Mouse (Mus musculus): ENCODE data around the gene Metap2. TPM values are rescaled to one million over a fixed set of nuclear protein-coding genes. Genes with fewer than 3 reads are reported as not detected.

Gene Metap2
- 120 to 140 TPM (median 133 TPM) in 3 replicates for total RNA-seq (2017)

DNA sequence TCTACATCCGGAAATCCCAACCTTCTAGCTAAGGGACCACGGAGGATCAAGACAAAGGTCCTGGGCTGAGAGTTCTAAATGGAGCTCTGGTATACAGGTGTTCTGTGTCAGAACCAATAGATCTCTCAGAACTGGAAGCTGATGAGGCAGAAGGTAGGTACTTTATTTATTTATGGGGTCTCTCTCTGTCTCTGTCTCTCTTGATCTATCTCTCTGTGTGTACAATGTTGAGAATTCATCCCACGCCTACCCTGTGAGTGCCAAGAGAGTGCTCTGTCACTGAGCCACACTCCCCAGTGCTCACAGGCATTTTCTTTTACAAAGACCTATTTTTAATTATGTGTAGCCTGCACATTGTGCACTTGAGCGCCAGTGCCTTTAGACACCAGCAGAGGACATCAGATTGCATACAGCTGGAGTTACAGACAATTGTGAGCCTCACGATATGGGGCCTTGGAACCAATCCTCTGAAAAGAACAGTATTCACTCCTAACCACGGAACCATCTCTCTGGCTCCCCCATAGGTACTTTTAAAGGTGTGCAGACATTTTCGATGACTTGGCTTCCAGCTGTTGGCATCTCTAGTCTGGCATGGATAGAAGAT is at the start of gene Metap2:
Metap2 (minus strand) TSS at position 51 of the 604 bp plus-strand sequence.
- ATAC-seq (replicated peaks; ENCODE audit: insufficient number of reproducible peaks, low FRiP score, low TSS enrichment, poor library complexity, severe bottlenecking), result no peak

DNA sequence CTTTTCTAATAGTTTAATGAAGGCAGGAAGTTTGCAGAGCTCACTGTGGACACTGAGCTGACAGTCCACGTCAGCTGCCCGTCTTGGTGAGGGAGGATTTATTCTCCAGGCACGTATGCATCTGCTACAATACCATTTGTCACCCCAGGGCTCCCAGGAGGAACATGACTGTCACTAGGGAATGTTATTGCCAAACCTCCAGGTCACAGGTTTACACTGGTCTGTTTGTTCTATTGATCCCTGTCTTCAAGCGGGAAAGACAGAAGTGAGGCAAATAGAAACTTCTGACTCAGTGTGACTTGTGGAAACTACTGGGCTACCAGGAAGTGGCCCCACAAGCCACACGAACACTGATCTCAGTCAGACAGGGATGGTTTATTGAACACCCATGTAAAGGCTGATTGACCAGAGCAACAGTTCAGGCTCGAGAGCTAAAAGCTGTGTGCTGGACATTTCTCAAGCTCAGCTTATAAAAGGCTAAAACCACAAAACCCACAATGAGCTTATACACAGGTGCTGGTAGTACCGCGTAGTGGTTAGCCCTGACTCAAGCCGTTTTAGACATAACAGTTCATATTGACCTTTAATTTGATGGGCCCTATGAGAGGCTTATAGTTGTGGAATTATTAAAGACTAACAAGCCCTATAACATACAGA is 49.1 kb upstream of the Metap2 start:
- no peak for ATAC-seq (replicated peaks; ENCODE audit: insufficient number of reproducible peaks, low FRiP score, low TSS enrichment, poor library complexity, severe bottlenecking)

DNA sequence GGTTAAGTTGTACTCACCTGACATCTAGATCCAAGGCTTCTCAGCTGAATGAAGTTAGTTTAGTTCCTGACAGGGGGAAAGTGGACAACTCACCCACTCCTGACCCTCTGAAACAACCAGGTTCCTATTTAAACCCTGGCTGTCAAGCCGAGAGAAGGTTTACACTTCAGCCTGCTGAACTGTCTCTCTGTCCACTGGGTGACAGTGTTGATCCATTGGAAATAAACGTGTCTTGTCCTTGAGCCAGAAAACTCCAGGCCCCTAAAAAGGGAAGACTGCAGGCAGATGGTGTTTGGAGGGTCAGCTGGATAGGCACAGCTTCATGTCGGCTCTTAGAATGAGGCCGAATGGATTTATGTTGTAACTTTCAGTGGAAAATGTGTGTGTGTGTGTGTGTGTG is 48.5 kb upstream of the Metap2 start:
- ATAC-seq (replicated peaks; ENCODE audit: insufficient number of reproducible peaks, low FRiP score, low TSS enrichment, poor library complexity, severe bottlenecking), result no peak

DNA sequence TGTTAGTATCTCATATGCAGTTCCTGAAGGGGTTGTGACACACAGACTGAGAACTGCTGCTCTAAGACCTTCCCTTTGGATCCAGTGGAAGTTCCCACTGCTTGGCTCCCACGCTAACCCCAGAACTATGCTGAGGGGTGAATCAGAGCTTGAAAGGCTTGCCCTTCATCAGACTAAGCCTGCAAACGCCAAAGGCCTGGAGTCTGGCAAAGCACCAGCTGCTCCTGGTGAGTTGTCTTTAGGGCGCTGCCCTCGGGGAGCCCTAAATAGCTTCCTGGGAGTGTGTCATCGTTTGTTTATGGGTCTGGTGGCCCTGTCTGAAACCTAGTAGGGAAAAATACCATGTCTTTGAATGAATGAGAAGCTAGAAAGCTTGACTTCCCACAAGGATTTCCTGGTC is 47.3 kb upstream of the Metap2 start:
- no peak for ATAC-seq (replicated peaks; ENCODE audit: insufficient number of reproducible peaks, low FRiP score, low TSS enrichment, poor library complexity, severe bottlenecking)

DNA sequence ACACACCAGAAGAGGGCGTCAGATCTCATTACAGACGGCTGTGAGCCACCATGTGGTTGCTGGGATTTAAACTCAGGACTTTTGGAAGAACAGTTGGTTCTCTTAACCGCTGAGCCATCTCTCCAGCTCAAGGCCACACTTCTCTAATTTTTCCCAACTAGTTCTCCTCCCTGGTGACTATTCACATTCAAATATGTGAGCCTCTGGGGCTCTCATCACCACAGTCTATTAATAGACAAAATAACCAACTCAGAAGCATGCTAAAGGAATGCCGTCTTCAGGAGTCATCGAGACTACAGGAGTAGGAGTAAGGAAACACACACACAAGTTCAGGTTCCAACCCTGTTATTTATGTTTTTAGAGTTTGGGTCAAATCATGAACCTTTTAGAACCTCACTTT is 43.4 kb upstream of the Metap2 start:
- ATAC-seq (replicated peaks; ENCODE audit: insufficient number of reproducible peaks, low FRiP score, low TSS enrichment, poor library complexity, severe bottlenecking), result no peak

DNA sequence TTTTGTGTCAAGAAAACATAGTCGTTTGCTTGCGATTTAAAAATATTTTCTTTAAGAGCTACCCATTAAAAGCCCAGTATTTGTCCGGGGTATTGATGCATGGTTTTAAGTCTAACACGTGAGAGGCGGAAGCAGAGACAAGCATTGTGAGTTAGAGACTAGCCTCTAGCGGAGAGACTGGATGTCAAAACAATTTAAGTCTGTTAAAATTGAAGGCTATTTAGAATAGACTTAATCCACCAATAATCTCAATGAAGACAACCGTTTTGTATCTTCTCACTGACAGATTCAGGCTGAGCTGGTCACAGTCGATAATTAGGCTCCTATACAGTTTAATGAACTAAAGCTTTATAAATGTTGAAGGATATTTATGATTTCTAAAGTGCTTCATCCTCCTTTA is 42.8 kb upstream of the Metap2 start:
- no peak for ATAC-seq (replicated peaks; ENCODE audit: insufficient number of reproducible peaks, low FRiP score, low TSS enrichment, poor library complexity, severe bottlenecking)

DNA sequence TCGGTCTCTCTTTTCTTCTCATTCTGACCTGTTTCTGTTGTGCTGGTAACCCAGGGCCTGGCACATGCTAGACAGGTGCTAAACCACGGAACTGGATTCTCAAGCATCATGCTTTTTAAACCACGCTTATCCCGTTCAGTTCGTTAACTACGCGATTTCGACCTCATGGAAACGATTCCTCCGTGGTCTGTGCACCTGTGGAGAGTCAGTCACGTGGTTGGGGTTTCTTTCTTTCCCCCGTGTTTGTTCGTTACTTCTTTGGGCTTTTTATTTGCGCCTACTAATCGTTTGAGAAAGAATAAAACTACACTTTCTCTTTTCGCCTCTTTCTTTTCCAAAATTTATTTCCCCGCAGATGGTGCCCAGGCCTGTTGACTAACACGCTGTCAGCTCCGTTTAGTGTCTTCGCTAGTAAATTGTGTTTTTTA is 42.0 kb upstream of the Metap2 start:
- no peak for ATAC-seq (replicated peaks; ENCODE audit: insufficient number of reproducible peaks, low FRiP score, low TSS enrichment, poor library complexity, severe bottlenecking)

DNA sequence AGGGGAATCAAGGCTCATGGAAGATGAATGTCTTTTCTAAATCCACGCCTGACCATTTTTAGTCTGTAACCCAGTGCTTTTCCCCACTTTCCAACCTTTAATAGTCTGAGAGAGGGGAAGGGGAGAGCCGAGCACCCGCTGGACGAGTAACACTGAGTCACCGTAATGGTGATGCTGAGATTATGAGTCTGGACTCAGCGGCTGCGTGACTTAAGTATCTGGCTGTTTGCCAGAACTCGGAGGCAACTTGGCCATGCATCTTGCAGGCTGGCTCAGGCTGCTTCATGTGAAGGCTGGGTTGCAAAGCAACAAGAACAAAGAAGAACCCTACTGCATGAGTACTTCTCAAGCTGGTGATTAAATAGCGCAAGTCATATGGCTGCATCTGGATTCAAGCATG is 37.1 kb upstream of the Metap2 start:
- ATAC-seq (replicated peaks; ENCODE audit: insufficient number of reproducible peaks, low FRiP score, low TSS enrichment, poor library complexity, severe bottlenecking), result no peak

DNA sequence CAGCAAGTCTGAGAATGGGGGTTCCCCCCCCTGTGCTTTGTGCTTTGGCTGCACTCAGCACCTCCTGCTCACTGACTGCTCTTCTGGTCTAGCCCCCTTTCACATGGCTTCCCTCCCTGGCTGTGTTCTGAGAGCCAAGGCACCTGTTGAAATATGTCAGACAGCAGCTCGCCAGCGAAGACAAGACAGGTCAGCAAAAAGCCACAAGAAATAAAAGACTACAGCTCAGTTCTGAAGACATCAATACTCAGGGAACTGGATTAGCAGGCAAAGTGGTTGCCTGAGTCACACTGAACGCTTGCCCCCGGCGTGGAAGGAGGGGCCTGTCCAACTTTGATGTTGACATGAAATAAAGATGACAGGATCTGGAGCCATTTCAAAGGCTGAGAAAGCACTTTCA is 36.0 kb upstream of the Metap2 start:
- ATAC-seq (replicated peaks; ENCODE audit: insufficient number of reproducible peaks, low FRiP score, low TSS enrichment, poor library complexity, severe bottlenecking), result no peak

DNA sequence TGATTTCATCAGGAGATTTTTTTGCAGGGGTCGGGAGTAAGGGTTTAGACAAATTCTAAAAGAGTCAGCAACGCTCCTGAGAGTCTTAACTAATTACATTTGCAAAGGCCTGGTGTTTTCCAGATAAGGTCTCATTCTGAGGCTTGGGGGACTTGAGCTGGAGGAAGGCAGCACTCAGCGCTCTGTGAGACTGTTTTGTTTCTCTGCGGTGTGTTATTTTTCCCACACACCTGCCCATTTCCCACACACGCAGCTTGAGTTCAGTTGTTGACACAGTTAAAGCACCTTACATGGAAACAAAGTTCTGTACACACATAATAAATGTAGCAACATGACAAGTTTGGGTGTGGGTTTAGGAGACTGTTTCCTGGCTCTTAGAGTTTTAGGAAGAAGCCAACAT is 35.1 kb upstream of the Metap2 start:
- no peak for ATAC-seq (replicated peaks; ENCODE audit: insufficient number of reproducible peaks, low FRiP score, low TSS enrichment, poor library complexity, severe bottlenecking)

DNA sequence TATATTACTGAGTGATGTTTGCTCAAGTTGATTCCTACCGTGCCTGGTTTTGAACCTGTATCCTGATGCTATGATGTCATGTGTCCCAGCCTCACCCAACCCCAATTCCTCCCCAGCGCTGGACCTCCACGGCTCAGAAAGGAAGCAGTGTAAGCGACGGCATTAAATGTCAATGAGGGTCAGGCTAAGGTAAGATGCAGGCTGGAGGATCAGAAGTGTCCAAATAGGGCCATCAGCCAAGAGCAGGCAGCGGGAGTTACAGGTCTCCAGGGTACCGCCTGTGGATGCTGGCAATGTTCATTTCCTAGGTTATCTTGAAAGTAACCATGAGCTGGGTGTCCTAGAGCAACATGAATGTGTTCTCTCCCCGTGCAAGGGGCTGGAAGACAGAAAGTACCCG is 34.5 kb upstream of the Metap2 start:
- ATAC-seq (replicated peaks; ENCODE audit: insufficient number of reproducible peaks, low FRiP score, low TSS enrichment, poor library complexity, severe bottlenecking), result no peak

DNA sequence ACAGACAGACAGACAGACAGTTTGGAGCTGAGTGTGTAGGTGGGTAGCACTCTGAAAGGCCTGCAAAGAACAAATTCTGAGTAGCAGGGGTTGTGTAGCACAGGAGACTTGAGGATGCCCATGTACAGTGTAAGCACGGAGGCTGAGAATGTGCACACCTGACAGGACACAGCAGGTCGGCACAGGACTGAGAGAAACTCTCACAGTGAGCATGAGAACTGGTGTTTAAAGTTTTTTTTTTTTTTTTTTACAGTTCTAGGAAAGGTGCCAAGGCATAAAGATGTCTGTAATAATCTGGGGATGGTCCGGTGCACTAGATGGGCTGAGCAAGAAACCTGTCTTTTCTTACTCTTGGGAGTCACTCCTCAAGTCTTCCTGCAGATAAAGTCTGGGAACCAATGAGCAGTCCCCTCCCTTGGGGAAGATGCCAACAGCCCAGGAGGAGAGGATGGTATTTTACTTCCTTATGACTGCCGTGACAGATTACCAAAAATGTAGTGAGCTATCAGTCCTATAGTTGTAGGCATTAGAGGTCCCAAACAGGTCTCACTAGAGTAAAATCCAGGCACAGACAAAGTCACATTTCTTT is 33.4 kb upstream of the Metap2 start:
- ATAC-seq (replicated peaks; ENCODE audit: insufficient number of reproducible peaks, low FRiP score, low TSS enrichment, poor library complexity, severe bottlenecking), result no peak

DNA sequence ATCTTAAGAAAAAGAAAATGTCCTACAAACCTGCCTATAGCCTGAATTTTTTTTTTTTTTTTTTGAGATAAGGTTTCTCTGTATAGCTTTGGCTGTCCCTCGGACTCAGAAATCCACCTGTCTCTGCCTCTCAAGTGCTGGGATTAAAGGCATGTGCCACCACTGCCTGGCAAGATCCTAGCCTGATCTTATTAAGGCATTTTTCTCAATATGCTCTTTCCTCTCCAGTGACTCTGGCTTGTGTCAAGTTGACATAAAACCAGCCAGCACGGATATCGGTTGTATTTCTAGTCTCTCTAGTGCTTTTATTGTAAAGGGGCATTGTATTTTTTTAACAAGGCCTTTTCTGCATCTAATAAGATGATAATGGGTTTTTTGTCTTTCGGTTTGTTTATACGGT is 27.8 kb upstream of the Metap2 start:
- no peak for ATAC-seq (replicated peaks; ENCODE audit: insufficient number of reproducible peaks, low FRiP score, low TSS enrichment, poor library complexity, severe bottlenecking)

DNA sequence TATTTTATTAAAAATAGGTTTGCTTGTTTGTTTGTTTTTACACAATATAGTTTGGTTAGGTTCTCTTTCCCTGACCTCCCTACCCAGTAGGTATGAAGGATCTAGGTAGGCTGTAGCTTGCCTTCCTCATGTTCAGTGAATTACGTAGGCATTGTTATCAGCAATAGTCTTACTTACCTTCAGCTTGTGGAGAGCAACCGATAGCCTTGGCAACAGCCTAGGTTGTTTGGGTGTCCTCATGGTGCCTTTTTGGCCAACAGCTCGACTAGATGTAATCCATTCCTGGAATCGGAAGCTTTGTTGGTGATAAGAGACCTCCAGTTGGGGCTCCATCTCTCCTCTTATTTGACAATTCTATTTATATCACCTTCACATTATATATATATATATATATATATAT is 24.3 kb upstream of the Metap2 start:
- no peak for ATAC-seq (replicated peaks; ENCODE audit: insufficient number of reproducible peaks, low FRiP score, low TSS enrichment, poor library complexity, severe bottlenecking)

DNA sequence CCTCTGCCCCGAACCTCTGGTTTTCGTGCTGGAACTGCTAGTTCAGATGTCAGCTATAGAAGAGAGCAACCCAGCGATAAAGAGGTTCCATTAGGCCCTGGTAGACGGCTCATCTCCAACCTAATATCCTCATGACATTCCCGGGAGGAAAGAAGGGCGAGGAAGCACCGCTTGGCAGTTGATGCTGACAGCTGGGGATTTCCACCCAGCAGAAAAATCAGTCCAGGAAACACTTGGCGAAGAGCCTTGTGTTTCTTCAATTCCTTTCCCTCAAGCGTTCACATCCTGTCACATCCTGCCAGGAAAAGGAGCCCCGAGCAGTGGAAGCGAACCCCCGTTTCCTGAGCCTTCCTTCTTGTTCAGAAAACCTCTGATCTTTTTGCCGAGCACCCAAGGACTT is 22.3 kb upstream of the Metap2 start:
- ATAC-seq (replicated peaks; ENCODE audit: insufficient number of reproducible peaks, low FRiP score, low TSS enrichment, poor library complexity, severe bottlenecking), result no peak

DNA sequence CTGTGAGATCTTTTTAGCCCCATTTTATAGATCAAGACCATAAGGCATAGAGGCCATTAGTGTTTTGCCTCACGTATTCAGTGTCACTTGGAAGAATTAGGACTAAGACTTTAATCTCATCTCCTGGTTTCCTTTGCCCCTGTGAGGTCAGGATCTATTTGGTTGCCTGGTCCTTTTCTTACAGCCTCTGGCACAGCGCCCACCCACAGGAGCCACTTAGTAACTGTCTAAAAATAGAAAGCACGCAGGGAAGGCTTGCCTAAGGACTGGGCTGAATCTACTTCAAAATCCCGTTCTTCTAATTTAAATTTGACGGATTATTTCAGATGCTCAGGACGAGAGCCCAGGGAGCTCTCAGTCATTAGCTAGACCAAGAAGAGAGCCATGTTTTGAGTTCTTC is 21.8 kb upstream of the Metap2 start:
- ATAC-seq (replicated peaks; ENCODE audit: insufficient number of reproducible peaks, low FRiP score, low TSS enrichment, poor library complexity, severe bottlenecking), result no peak

DNA sequence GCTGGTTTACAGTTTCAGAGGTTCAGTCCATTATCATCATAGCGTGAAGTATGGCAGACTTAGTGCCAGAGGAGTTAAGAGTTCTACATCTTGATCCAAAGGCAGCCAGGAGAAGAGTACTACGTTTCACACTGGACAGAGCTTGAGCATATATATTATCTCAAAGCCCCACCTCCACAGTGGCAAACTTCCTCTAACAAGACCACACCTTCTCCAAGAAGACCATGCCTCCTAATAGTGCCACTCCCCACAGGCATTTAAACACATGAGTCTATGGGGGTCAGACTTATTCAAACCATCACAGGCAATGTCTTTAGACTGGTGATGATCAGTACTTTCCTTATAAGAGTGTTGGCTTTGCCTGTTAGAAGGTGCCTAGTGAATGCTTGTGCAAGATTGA is 21.2 kb upstream of the Metap2 start:
- ATAC-seq (replicated peaks; ENCODE audit: insufficient number of reproducible peaks, low FRiP score, low TSS enrichment, poor library complexity, severe bottlenecking), result no peak

DNA sequence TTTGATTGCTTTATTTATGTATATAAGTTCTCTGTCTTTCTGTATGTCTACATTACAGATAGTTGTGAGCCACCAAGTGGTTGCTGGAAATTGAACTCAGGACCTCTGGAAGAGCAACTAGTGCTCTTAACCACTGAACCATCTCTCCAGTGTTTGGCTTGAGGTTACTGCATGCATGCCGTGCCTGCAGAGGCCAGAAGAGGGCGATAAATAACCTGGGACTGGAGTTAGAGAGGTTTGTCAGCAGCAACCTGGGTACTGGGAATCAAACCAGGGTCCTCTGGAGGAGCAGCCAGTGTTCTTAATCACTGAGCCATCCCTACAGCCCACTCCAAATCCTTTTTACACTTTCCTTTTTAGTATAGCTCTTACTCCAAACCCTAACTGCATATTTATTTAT is 19.9 kb upstream of the Metap2 start:
- no peak for ATAC-seq (replicated peaks; ENCODE audit: insufficient number of reproducible peaks, low FRiP score, low TSS enrichment, poor library complexity, severe bottlenecking)

DNA sequence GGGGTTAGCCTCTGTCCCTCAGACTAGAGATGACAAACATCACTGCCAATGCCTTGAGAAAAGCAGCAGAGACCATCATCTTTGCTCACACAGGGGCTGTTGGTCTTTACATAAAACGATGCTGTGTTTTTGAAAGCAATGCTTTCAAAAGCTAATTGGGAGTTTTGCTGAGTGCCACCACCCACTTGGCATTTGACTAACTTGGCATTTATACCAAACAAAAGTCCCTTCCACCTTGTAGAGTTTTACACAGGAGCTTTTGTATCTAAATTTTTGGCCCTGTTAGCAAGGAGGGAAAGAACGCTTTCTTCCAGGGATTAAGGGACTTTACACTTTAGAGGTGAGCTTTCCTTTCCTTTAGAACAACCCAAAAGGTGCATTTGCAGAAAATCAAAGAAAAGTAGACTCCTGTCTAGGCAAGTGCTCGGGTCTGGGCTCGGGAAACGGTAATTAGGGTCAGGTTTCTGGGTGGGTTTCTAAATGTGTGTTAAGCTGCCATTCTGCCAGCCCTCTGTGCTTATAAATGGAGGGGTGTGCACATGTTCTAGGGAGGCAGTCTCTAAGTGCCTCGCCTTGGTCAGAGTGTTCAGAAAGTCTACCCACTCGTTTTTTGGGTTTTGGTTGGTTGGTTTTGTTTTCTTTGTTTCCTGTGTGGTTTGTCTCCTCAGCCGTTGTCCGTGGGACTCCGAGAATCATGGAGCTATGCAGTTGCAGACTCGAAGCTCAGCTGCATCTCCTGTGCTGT is 18.8 kb upstream of the Metap2 start:
- no peak for ATAC-seq (replicated peaks; ENCODE audit: insufficient number of reproducible peaks, low FRiP score, low TSS enrichment, poor library complexity, severe bottlenecking)

DNA sequence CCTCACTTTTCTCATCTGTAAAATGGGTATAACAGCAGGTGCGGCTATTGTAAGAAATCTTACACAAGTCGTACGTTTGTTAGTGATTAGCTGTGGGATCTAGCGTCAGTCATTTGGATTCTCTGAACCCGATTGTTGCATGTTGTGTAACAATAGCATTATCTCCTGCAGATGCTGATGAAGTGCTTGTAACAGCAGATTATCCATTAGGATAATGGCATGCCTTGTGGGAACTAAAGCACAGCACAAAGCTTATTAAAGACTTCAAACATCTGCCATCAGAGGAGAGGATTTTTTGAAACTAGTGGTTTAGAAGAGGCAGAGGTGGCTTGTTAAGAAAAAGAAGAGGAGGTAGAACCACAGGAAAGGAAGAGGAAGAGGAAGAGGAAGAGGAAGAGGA is 16.6 kb upstream of the Metap2 start:
- no peak for ATAC-seq (replicated peaks; ENCODE audit: insufficient number of reproducible peaks, low FRiP score, low TSS enrichment, poor library complexity, severe bottlenecking)
